Mouse (Mus musculus): Measurements from ENCODE around the gene Zfp9.

DNA sequence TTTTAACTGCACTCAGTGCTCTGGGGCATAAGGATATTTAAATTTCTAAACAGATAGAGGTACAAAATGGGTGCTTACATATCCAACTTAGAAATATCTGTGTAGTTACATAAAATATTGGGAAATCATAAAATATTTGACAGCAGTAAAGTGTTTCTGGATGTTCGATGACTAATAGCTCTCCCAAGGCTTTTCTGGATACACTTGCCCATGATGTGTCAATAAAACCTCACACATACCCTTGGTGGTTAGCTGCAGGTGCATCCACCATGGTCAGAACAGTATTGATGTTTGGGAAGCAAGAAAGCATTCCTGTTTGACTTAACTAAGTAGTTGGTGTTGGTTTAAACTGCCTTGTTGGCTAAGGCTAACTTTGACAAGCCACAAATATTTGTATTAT is 21.4 kb downstream of the Zfp9 start:
- TF ChIP-seq POLR2A (IDR thresholded peaks at IDR 0.05; ENCODE audit: insufficient read depth, low read length) (no peak), CTCF (IDR thresholded peaks at IDR 0.05; ENCODE audit: low read depth, low read length) (no peak)

Measured in ES-Bruce4 (cell line).